Mouse (Mus musculus): Measurements from ENCODE around the gene Irf1. TPM values are rescaled to one million over a fixed set of nuclear protein-coding genes. Genes with fewer than 3 reads are reported as not detected.
A peak's percentile ranks its signal among the peaks of the same experiment; 100 is the strongest.

Gene Irf1
- polyA plus RNA-seq, 1 experiment from 2014 or later: 13.2 TPM

DNA sequence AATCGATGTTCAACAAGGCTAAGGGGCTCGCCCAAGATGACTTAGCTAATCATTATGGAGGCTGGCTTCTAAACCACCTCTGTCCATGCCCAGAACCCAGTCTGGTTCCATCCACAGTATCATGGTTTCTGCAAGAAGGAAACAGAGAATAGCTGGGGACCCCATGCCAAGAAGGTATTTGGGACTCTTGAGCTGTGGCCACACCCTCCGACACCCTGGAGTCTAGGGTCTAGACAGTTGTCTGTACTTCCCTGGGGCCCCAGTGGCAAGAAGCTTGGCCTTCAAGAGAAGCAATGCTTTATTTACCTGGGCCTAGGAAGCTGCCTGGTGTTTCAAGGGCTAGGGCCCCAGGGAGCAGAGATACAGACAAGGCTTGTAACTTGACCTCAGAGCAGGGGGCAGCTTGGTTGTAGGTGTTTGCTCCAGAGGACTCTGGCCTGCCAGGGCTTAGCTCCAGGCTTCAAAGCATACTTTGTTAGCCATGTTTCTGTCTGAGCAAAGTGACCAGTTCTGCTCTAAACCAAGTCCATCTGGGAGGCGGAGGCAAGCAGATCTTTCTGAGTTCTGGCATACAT, 11.5 kb downstream of the Irf1 start:
- WGBS: 89% methylated on average over 4 of the region's 4 CpGs
- ATAC-seq (ENCODE audit: low read depth) (no peak), DNase-seq (ENCODE audit: low spot score) (no peak)
- Histone ChIP-seq H3K9ac (ENCODE audit: low read depth, low read length) (no peak overlapping the region), H3K27me3 (replicated peaks; ENCODE audit: control insufficient read depth, insufficient read depth, low read length) (no peaks in the 10 kb centered on the region), H3K4me3 (ENCODE audit: low read depth, low read length) (no peak overlapping the region), H3K4me2 (ENCODE audit: low read depth, low read length) (no peak overlapping the region), H3K9me3 (ENCODE audit: control insufficient read depth, low read length) (no peaks in the 10 kb centered on the region), H3K27ac (replicated peaks; ENCODE audit: low read depth, low read length) (no peak overlapping the region), H3K36me3 (ENCODE audit: control insufficient read depth, insufficient read depth, low read length) (peaks cover 13% of the 10 kb centered on the region; the same call in 1 of the 2 replicates), H3K4me1 (ENCODE audit: control insufficient read depth, insufficient read depth, low read length) (no peaks in the 10 kb centered on the region)

GRCm38 (mm10) chr11:53781964-53782363, 12.2 kb downstream of the Irf1 start:
- Histone ChIP-seq H3K4me2 (ENCODE audit: low read depth, low read length) (no peak overlapping the region), H3K4me3 (ENCODE audit: low read depth, low read length) (no peak overlapping the region), H3K4me1 (ENCODE audit: control insufficient read depth, insufficient read depth, low read length) (no peaks in the 10 kb centered on the region), H3K9me3 (ENCODE audit: control insufficient read depth, low read length) (no peaks in the 10 kb centered on the region), H3K27ac (replicated peaks; ENCODE audit: low read depth, low read length) (no peak overlapping the region), H3K9ac (ENCODE audit: low read depth, low read length) (no peak overlapping the region), H3K36me3 (ENCODE audit: control insufficient read depth, insufficient read depth, low read length) (peaks cover 8% of the 10 kb centered on the region; the same call in 1 of the 2 replicates), H3K27me3 (replicated peaks; ENCODE audit: control insufficient read depth, insufficient read depth, low read length) (no peaks in the 10 kb centered on the region)
- 86% methylated on average over 7 of the region's 7 CpGs for WGBS
- no peak for ATAC-seq (ENCODE audit: low read depth)
- no peak for DNase-seq (ENCODE audit: low spot score)

DNA sequence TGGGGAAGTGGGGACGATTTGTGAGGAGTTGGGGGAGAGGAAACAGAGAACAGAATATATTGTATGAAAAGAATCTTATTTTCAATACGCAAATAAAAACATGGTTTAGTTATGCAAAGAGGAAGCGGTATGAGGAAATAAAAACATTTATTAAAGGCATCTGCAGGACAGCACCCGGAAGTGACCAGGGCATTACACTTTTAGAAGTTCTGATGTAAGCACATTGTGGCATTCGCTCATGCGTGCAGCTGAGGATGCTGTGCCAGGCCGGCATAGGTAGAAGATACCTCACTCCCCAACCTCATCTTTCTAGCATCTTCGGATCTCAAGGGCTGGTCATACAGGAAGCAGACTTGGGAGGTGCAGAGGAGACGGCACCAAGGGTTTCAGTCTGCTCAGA, 13.5 kb downstream of the Irf1 start:
- Histone ChIP-seq H3K27me3 (replicated peaks; ENCODE audit: control insufficient read depth, insufficient read depth, low read length) (no peaks in the 10 kb centered on the region), H3K9ac (ENCODE audit: low read depth, low read length) (no peak overlapping the region), H3K4me1 (ENCODE audit: control insufficient read depth, insufficient read depth, low read length) (no peaks in the 10 kb centered on the region), H3K4me3 (ENCODE audit: low read depth, low read length) (no peak overlapping the region), H3K9me3 (ENCODE audit: control insufficient read depth, low read length) (no peaks in the 10 kb centered on the region), H3K36me3 (ENCODE audit: control insufficient read depth, insufficient read depth, low read length) (no peaks in the 10 kb centered on the region), H3K27ac (replicated peaks; ENCODE audit: low read depth, low read length) (no peak overlapping the region), H3K4me2 (ENCODE audit: low read depth, low read length) (no peak overlapping the region)
- DNase-seq (ENCODE audit: low spot score): no peak
- no peak for ATAC-seq (ENCODE audit: low read depth)
- WGBS: 87% methylated on average over 9 of the region's 9 CpGs

DNA sequence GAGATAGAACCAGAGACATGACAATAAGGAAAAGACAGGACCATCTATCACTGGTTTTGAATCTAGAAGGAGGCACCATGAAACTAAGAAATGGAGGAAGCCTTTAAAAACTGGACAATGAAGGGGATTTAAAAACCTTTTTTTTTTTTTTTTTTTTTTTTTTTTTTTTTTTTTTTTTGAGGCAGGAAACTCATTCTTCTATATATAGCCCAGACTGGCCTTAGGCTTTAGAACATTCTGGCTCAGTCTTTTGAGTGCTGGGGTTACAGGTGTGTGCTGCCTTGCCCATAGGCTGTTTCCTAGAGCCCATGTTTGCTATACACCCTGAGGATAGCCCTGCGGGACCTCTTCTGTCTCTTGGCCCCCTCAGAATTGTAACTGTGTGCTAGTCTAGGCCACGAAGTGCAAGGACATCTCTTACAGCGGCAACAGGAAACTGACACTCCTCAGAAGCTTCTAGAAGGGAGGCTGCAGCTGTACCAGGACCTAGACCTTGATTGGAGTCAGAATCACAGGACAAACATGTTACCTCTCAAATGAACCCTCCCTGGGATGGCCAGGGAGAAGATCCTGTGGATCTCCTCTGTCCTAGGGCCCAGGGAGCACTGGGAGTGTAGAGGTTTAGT, 15.6 kb downstream of the Irf1 start:
- H3K9me3 ChIP-seq (ENCODE audit: control insufficient read depth, low read length): no peaks in the 10 kb centered on the region
- H3K4me3 ChIP-seq (ENCODE audit: low read depth, low read length): no peak overlapping the region
- DNase-seq (ENCODE audit: low spot score) (no peak), ATAC-seq (ENCODE audit: low read depth) (no peak)
- WGBS: 75% methylated on average over 3 of the region's 3 CpGs
- H3K36me3 ChIP-seq (ENCODE audit: control insufficient read depth, insufficient read depth, low read length): no peaks in the 10 kb centered on the region
- H3K9ac ChIP-seq (ENCODE audit: low read depth, low read length): no peak overlapping the region
- H3K4me1 ChIP-seq (ENCODE audit: control insufficient read depth, insufficient read depth, low read length): no peaks in the 10 kb centered on the region
- no peak overlapping the region for H3K27ac ChIP-seq (replicated peaks; ENCODE audit: low read depth, low read length)
- H3K4me2 ChIP-seq (ENCODE audit: low read depth, low read length): no peak overlapping the region
- no peaks in the 10 kb centered on the region for H3K27me3 ChIP-seq (replicated peaks; ENCODE audit: control insufficient read depth, insufficient read depth, low read length)

DNA sequence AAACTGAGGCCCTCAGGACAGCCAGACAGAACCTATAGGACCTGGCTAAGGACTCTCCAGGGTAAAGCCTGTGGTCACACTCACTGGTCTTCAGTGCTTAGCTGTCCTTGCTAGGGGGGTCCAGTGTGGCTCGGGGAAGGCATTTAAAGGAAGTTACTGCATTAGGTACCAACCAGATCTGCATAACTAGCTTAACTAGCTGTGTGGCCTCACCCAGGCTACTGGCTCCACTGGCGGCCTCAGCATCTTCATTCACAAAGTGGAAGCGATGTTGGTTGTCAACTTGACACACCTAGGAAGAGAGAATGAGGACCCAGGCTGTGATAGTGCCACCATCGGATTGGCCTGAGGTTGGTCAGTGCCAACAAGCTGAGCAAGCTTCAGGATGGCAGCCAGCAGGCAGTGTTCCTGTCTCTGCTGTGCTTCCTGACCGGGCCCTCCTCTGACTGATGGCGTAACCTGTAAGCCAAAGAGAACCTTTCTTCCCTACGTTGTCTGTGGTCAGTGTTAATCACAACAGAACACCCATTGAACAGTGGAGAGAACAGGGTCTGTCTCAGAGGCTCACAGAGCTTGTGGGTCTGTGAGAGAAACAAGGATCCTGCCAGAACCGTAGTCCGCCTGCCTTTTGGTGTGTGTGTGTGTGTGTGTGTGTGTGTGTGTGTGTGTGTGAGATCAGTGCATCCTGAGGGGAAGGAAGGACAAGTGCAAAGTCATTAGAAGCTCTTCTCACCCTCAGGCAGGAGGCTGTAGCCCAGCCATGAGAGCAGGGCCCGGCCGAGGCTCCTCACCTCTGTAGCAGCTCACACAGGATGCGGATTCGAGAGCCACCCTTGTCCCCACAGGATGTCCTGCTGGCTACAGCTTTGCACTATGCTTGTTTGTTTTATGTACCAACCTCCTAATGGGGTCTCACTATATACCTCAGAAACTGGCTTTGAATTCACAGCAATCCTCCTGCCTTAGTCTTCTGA, 16.5 kb downstream of the Irf1 start:
- DNase-seq (ENCODE audit: low spot score) (no peak), ATAC-seq (ENCODE audit: low read depth) (no peak)
- H3K4me3 ChIP-seq (ENCODE audit: low read depth, low read length): no peak overlapping the region
- no peaks in the 10 kb centered on the region for H3K4me1 ChIP-seq (ENCODE audit: control insufficient read depth, insufficient read depth, low read length)
- no peaks in the 10 kb centered on the region for H3K9me3 ChIP-seq (ENCODE audit: control insufficient read depth, low read length)
- no peaks in the 10 kb centered on the region for H3K27me3 ChIP-seq (replicated peaks; ENCODE audit: control insufficient read depth, insufficient read depth, low read length)
- H3K4me2 ChIP-seq (ENCODE audit: low read depth, low read length): no peak overlapping the region
- H3K9ac ChIP-seq (ENCODE audit: low read depth, low read length): no peak overlapping the region
- WGBS: 76% methylated on average over 13 of the region's 13 CpGs
- H3K27ac ChIP-seq (replicated peaks; ENCODE audit: low read depth, low read length): no peak overlapping the region
- no peaks in the 10 kb centered on the region for H3K36me3 ChIP-seq (ENCODE audit: control insufficient read depth, insufficient read depth, low read length)

GRCm38 (mm10) chr11:53788196-53788595, 18.4 kb downstream of the Irf1 start:
- H3K9ac ChIP-seq (ENCODE audit: low read depth, low read length): no peak overlapping the region
- no peak overlapping the region for H3K27ac ChIP-seq (replicated peaks; ENCODE audit: low read depth, low read length)
- H3K4me2 ChIP-seq (ENCODE audit: low read depth, low read length): no peak overlapping the region
- no peaks in the 10 kb centered on the region for H3K9me3 ChIP-seq (ENCODE audit: control insufficient read depth, low read length)
- no peak for DNase-seq (ENCODE audit: low spot score)
- no peaks in the 10 kb centered on the region for H3K27me3 ChIP-seq (replicated peaks; ENCODE audit: control insufficient read depth, insufficient read depth, low read length)
- H3K4me3 ChIP-seq (ENCODE audit: low read depth, low read length): no peak overlapping the region
- H3K4me1 ChIP-seq (ENCODE audit: control insufficient read depth, insufficient read depth, low read length): no peaks in the 10 kb centered on the region
- ATAC-seq (ENCODE audit: low read depth): no peak
- WGBS: 64% methylated on average over 8 of the region's 8 CpGs
- no peaks in the 10 kb centered on the region for H3K36me3 ChIP-seq (ENCODE audit: control insufficient read depth, insufficient read depth, low read length)

DNA sequence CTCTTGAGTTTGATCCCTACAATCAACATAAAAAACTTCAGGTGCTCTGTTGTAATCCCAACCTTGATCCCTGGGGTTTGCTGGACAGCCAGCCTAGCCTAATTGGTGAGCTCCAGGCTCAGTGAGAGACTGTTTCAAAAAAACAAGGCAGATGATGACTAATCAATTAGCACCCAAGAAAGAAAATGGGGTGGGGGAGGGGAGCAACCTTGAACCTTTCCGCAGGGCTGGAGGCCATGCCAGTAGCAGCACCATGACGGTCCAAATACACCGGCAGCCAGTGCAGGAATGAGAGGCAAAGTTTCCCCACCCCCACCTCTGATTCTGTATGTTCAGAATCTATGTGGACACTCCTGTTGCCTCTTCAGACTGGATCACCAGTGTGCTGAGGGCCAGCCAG, 19.5 kb downstream of the Irf1 start:
- Histone ChIP-seq H3K9ac (ENCODE audit: low read depth, low read length) (no peak overlapping the region), H3K9me3 (ENCODE audit: control insufficient read depth, low read length) (no peaks in the 10 kb centered on the region), H3K4me3 (ENCODE audit: low read depth, low read length) (no peak overlapping the region), H3K27ac (replicated peaks; ENCODE audit: low read depth, low read length) (no peak overlapping the region), H3K4me2 (ENCODE audit: low read depth, low read length) (no peak overlapping the region), H3K36me3 (ENCODE audit: control insufficient read depth, insufficient read depth, low read length) (no peaks in the 10 kb centered on the region), H3K27me3 (replicated peaks; ENCODE audit: control insufficient read depth, insufficient read depth, low read length) (no peaks in the 10 kb centered on the region), H3K4me1 (ENCODE audit: control insufficient read depth, insufficient read depth, low read length) (no peaks in the 10 kb centered on the region)
- DNase-seq (ENCODE audit: low spot score) (no peak), ATAC-seq (ENCODE audit: low read depth) (no peak)
- 86% methylated on average over 3 of the region's 3 CpGs for WGBS

- H3K9ac ChIP-seq (ENCODE audit: low read depth, low read length): no peak overlapping the region
- H3K27me3 ChIP-seq (replicated peaks; ENCODE audit: control insufficient read depth, insufficient read depth, low read length): no peaks in the 10 kb centered on the region
- peak overlapping the region; percentile 1; the same call in 1 of the 2 replicates for H3K27ac ChIP-seq (replicated peaks; ENCODE audit: low read depth, low read length)
- ATAC-seq (ENCODE audit: low read depth): 0 out of 2 replicates have a peak, but pooled peaks have one; percentile 21
- no peak overlapping the region for H3K4me3 ChIP-seq (ENCODE audit: low read depth, low read length)
- WGBS: 34% methylated on average over 3 of the region's 3 CpGs
- H3K4me1 ChIP-seq (ENCODE audit: control insufficient read depth, insufficient read depth, low read length): peaks cover 16% of the 10 kb centered on the region
- peak; percentile 82 for DNase-seq (ENCODE audit: low spot score)
- H3K36me3 ChIP-seq (ENCODE audit: control insufficient read depth, insufficient read depth, low read length): no peaks in the 10 kb centered on the region
- no peaks in the 10 kb centered on the region for H3K9me3 ChIP-seq (ENCODE audit: control insufficient read depth, low read length)
- no peak overlapping the region for H3K4me2 ChIP-seq (ENCODE audit: low read depth, low read length)
Measured at GRCm38 (mm10) chr11:53792986-53793385, 23.2 kb downstream of the Irf1 start.
